Mouse (Mus musculus): ENCODE data around the gene Col6a6. TPM values are rescaled to one million over a fixed set of nuclear protein-coding genes. Genes with fewer than 3 reads are reported as not detected.
"Not testable (repeated sequence)": the region's sequence is repeated elsewhere in the genome, so short reads cannot be mapped to it uniquely, and the experiment has no call there.

Gene Col6a6
- polyA plus RNA-seq, 1 experiment from 2014 or later = 0.02 TPM

DNA sequence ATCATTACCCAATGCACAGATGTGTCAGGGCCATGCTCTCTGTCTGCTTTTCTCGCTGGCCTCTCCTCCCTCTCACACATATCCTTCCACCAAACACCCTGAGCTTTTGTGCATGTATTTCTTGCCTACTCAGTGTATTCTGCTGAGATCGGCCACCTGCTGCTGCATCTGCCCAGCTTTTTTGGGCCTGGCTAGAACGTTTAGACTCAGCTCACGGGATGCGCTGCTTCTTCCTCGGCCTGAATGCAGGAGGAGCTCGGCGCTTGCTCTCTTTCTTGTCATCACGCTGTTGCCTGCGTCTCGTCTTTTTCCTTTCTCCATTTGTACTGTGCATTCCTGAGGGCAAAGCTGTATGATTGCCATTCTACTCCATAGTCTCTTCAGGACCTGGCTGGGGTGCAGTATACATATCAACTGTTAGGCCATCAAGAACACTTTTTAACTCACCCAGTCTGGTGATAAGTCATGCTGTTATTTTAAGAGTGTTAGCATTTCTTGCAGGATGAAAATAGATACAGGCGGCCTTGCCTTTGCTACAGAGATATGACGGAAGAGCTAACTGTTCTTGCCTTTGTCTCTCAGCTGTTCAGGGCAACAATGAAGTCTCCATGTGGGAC lies 143.3 kb downstream of the Col6a6 start:
- Histone ChIP-seq H3K9me3 (no peaks in the 10 kb centered on the region), H3K36me3 (replicated peaks) (peaks cover 85% of the 10 kb centered on the region), H3K4me3 (no peak overlapping the region), H3K27me3 (ENCODE audit: poor library complexity, severe bottlenecking) (no peaks in the 10 kb centered on the region), H3K4me1 (peaks cover 13% of the 10 kb centered on the region), H3K27ac (no peak overlapping the region)
- 92% methylated on average over 13 of the region's 13 CpGs for WGBS
- no peak for DNase-seq (ENCODE audit: extremely low spot score, low spot score)

- Histone ChIP-seq H3K27me3 (ENCODE audit: poor library complexity, severe bottlenecking) (no peaks in the 10 kb centered on the region), H3K27ac (no peak overlapping the region), H3K9me3 (no peaks in the 10 kb centered on the region), H3K36me3 (replicated peaks) (peaks cover 88% of the 10 kb centered on the region), H3K4me1 (no peaks in the 10 kb centered on the region), H3K4me3 (no peak overlapping the region)
- WGBS = 92% methylated on average over 7 of the region's 7 CpGs
- DNase-seq (ENCODE audit: extremely low spot score, low spot score) = no peak
These were observed 146.6 kb downstream of the Col6a6 start for GRCm38 (mm10) chr9:105681386-105681785.

GRCm38 (mm10) chr9:105675941-105676340 lies 152.0 kb downstream of the Col6a6 start:
- Histone ChIP-seq H3K27ac (no peak overlapping the region), H3K9me3 (no peaks in the 10 kb centered on the region), H3K4me1 (no peaks in the 10 kb centered on the region), H3K4me3 (no peak overlapping the region), H3K36me3 (replicated peaks) (peaks cover 66% of the 10 kb centered on the region), H3K27me3 (ENCODE audit: poor library complexity, severe bottlenecking) (no peaks in the 10 kb centered on the region)
- no peak for DNase-seq (ENCODE audit: extremely low spot score, low spot score)
- 90% methylated on average over 11 of the region's 11 CpGs for WGBS

DNA sequence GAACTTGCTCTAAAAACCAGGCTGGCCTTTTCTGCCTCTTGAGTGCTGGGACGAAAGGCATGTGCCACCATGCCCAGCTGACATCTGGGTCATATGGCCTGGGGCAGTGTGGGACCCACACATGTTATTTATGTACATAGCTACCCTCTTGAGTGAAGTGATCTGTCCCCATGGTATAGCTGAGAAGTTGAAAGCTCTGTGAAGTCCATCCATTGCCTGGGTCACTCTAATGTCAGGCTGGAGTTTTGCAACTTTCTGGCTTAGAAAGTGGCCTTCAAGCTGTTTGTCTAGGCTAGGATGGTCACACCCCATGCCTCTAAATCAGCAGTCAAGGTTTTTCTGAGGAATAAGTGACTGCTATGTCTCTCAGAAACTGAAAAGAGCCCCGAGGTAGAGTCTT lies 155.9 kb downstream of the Col6a6 start:
- 83% methylated on average over 2 of the region's 2 CpGs for WGBS
- Histone ChIP-seq H3K4me3 (no peak overlapping the region), H3K4me1 (no peaks in the 10 kb centered on the region), H3K27ac (no peak overlapping the region), H3K27me3 (ENCODE audit: poor library complexity, severe bottlenecking) (no peaks in the 10 kb centered on the region), H3K36me3 (replicated peaks) (peaks cover 74% of the 10 kb centered on the region), H3K9me3 (no peaks in the 10 kb centered on the region)
- DNase-seq (ENCODE audit: extremely low spot score, low spot score) = no peak

GRCm38 (mm10) chr9:105670916-105671315 lies 157.0 kb downstream of the Col6a6 start:
- H3K36me3 ChIP-seq (replicated peaks) = peaks cover 74% of the 10 kb centered on the region
- H3K9me3 ChIP-seq = no peaks in the 10 kb centered on the region
- 97% methylated on average over 4 of the region's 4 CpGs for WGBS
- H3K4me1 ChIP-seq = no peaks in the 10 kb centered on the region
- H3K27ac ChIP-seq = no peak overlapping the region
- DNase-seq (ENCODE audit: extremely low spot score, low spot score) = no peak
- H3K27me3 ChIP-seq (ENCODE audit: poor library complexity, severe bottlenecking) = no peaks in the 10 kb centered on the region
- H3K4me3 ChIP-seq = no peak overlapping the region

DNA sequence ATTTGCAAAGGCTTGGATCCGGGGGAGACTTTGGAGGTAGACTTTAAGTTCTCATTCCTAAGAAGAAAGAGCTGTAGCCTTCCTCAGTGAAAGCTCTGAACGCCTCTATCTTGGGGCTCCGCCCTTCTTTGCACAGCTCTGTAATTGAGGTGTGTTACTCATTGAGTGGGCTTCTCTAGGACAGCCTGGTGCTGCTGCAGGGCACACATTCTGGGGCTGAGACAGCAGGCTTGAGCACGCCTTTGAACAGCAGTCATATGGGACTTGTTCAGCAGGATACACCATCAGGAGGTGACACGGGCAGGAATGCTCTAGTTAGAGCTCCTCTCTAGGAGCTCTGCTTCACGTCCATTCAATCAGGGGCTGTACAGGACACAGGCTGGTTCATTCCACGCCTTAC lies 162.7 kb downstream of the Col6a6 start:
- Histone ChIP-seq H3K9me3 (no peaks in the 10 kb centered on the region), H3K4me1 (no peaks in the 10 kb centered on the region), H3K4me3 (no peak overlapping the region), H3K36me3 (replicated peaks) (peaks cover 95% of the 10 kb centered on the region), H3K27me3 (ENCODE audit: poor library complexity, severe bottlenecking) (no peaks in the 10 kb centered on the region), H3K27ac (no peak overlapping the region)
- 90% methylated on average over 7 of the region's 7 CpGs for WGBS
- DNase-seq (ENCODE audit: extremely low spot score, low spot score) = no peak

DNA sequence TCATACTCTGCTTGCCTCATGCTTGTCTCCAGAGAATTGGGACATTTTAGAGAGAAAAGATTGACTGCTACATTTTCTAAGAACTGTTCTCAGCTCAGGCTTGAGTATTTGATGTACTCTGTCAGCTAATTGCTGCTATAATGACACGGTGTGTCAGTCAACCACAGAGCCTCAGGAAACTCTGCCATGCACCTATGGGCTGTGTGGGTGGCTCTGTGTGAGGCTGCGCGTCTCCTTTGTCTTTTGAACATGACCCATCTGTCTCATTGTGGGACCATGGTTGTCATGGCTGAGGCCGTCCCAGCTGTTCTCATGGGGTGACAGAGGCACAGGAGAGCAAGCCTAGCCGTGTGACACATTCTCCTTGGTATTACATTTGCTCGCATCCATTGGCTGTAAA lies 168.1 kb downstream of the Col6a6 start:
- no peaks in the 10 kb centered on the region for H3K9me3 ChIP-seq
- no peak overlapping the region for H3K27ac ChIP-seq
- no peak for DNase-seq (ENCODE audit: extremely low spot score, low spot score)
- no peaks in the 10 kb centered on the region for H3K27me3 ChIP-seq (ENCODE audit: poor library complexity, severe bottlenecking)
- H3K4me1 ChIP-seq = no peaks in the 10 kb centered on the region
- 93% methylated on average over 6 of the region's 6 CpGs for WGBS
- H3K4me3 ChIP-seq = no peak overlapping the region
- H3K36me3 ChIP-seq (replicated peaks) = peaks cover 81% of the 10 kb centered on the region

GRCm38 (mm10) chr9:105658216-105658615 lies 169.7 kb downstream of the Col6a6 start:
- Histone ChIP-seq H3K4me1 (no peaks in the 10 kb centered on the region), H3K36me3 (replicated peaks) (peaks cover 81% of the 10 kb centered on the region), H3K9me3 (no peaks in the 10 kb centered on the region), H3K4me3 (no peak overlapping the region), H3K27ac (no peak overlapping the region), H3K27me3 (ENCODE audit: poor library complexity, severe bottlenecking) (no peaks in the 10 kb centered on the region)
- DNase-seq (ENCODE audit: extremely low spot score, low spot score) = no peak
- 96% methylated on average over 12 of the region's 12 CpGs for WGBS

GRCm38 (mm10) chr9:105656189-105656588 lies 171.8 kb downstream of the Col6a6 start:
- Histone ChIP-seq H3K36me3 (replicated peaks) (peaks cover 81% of the 10 kb centered on the region), H3K27ac (no peak overlapping the region), H3K27me3 (ENCODE audit: poor library complexity, severe bottlenecking) (no peaks in the 10 kb centered on the region), H3K4me3 (no peak overlapping the region), H3K9me3 (no peaks in the 10 kb centered on the region), H3K4me1 (no peaks in the 10 kb centered on the region)
- WGBS = 84% methylated on average over 2 of the region's 2 CpGs
- no peak for DNase-seq (ENCODE audit: extremely low spot score, low spot score)

DNA sequence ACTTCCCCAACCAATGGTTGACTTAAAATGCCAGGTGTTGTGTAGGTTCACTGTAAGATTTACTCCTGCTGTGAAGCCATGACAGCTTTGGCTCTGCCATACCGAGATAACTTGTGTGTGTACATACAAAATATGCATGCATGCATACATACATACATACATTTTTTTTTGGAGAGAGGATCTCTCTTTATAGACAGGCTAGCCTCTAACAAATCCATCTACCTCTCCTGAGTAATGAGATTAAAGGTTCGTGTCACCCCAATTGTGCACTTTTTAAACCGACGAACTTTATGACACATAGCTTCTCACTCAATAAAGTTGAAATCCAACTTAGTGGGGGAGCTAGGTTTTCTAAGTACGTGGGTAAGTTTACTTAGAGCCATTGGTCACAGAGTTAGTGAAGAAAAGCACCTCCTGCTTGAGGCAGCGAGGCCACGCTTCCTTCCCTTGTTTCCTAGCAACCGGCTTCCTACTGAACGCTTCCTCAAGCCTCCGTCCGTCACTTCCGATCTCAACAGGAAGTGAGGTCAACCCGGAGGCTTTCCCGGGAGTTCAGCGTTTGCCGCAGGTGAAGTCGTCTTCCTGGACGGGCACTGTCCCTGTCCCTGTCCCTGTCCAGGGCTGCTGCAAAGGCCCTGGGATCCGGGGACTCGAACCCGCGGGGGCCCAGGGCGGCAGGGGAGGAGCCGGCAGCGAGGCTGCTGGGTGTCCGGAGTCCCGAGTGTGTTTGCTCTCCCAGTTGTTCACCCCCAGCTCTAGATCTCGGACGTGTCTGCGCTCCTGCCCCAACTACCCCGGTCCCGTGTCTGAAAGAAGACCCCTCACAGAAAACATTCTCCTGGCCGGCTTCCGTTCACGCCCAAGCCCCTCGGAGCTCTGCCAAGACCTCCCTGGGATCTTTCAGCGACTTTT lies 185.2 kb downstream of the Col6a6 start, which contains the start of gene Pik3r4:
Gene Pik3r4, plus strand, starts transcription at position 519 of the 912 bp plus-strand sequence.
- H3K36me3 ChIP-seq (replicated peaks) = peaks cover 28% of the 10 kb centered on the region
- no peaks in the 10 kb centered on the region for H3K9me3 ChIP-seq
- H3K27me3 ChIP-seq (ENCODE audit: poor library complexity, severe bottlenecking) = no peaks in the 10 kb centered on the region
- DNase-seq (ENCODE audit: extremely low spot score, low spot score) = peak; percentile 81
- H3K27ac ChIP-seq = peak within 1 kb of the TSS; percentile 90
- peak within 1 kb of the TSS; percentile 93 for H3K4me3 ChIP-seq
- WGBS = 7% methylated on average over 37 of the region's 37 CpGs
- H3K4me1 ChIP-seq = peaks cover 10% of the 10 kb centered on the region

- not testable (repeated sequence) for H3K4me3 ChIP-seq; H3K27me3 ChIP-seq (ENCODE audit: poor library complexity, severe bottlenecking); H3K9me3 ChIP-seq; DNase-seq (ENCODE audit: extremely low spot score, low spot score); H3K27ac ChIP-seq
- peaks cover 10% of the 10 kb centered on the region for H3K4me1 ChIP-seq
- 79% methylated on average over 6 of the region's 6 CpGs for WGBS
- peaks cover 21% of the 10 kb centered on the region for H3K36me3 ChIP-seq (replicated peaks)
These were observed 186.6 kb downstream of the Col6a6 start for GRCm38 (mm10) chr9:105641377-105641776.

Data from forebrain, embryonic 10.5 days (tissue).